Mouse (Mus musculus): ENCODE measurements around the gene Prss37. TPM values are rescaled to one million over a fixed set of nuclear protein-coding genes. Genes with fewer than 3 reads are reported as not detected.

Gene Prss37
- polyA plus RNA-seq, 1 experiment from 2014 or later: not detected

GRCm38 (mm10) chr6:40470916-40471719, 48.2 kb downstream of the Prss37 start, which contains the start of gene Ssbp1:
TSS of gene Ssbp1 (plus strand) at chr6:40471352.
- peaks cover 10% of the 10 kb centered on the region for H3K4me1 ChIP-seq (replicated peaks; ENCODE audit: control insufficient read depth, insufficient read depth, low read length)
- peak within 1 kb of the TSS; percentile 80 for H3K4me3 ChIP-seq (replicated peaks; ENCODE audit: low read length)
- ATAC-seq: peak; percentile 97
- H3K9ac ChIP-seq (replicated peaks; ENCODE audit: low read depth, low read length): peak within 1 kb of the TSS; percentile 77
- H3K9me3 ChIP-seq (ENCODE audit: control insufficient read depth, low read length): peaks cover 5% of the 10 kb centered on the region; the same call in 1 of the 2 replicates
- WGBS: under 1% methylated on average over 54 of the region's 54 CpGs
- H3K4me2 ChIP-seq (ENCODE audit: low read length): peak within 1 kb of the TSS; percentile 95
- H3K27me3 ChIP-seq (replicated peaks; ENCODE audit: control insufficient read depth, insufficient read depth, low read length): no peaks in the 10 kb centered on the region
- H3K36me3 ChIP-seq (ENCODE audit: control insufficient read depth, insufficient read depth): peaks cover 19% of the 10 kb centered on the region
- H3K27ac ChIP-seq (ENCODE audit: low read length): peak within 1 kb of the TSS; percentile 90

GRCm38 (mm10) chr6:40465710-40466109, 53.6 kb downstream of the Prss37 start:
- Histone ChIP-seq H3K4me2 (ENCODE audit: low read length) (no peak overlapping the region), H3K27me3 (replicated peaks; ENCODE audit: control insufficient read depth, insufficient read depth, low read length) (no peaks in the 10 kb centered on the region), H3K27ac (ENCODE audit: low read length) (no peak overlapping the region), H3K4me3 (replicated peaks; ENCODE audit: low read length) (no peak overlapping the region), H3K9ac (replicated peaks; ENCODE audit: low read depth, low read length) (no peak overlapping the region), H3K4me1 (replicated peaks; ENCODE audit: control insufficient read depth, insufficient read depth, low read length) (no peaks in the 10 kb centered on the region), H3K36me3 (ENCODE audit: control insufficient read depth, insufficient read depth) (no peaks in the 10 kb centered on the region), H3K9me3 (ENCODE audit: control insufficient read depth, low read length) (no peaks in the 10 kb centered on the region)
- ATAC-seq: no peak
- 43% methylated on average over 6 of the region's 6 CpGs for WGBS

Other genes starting within 250 kb of the Prss37 start
- gene Agk, start 194.3 kb downstream of the Prss37 start, polyA plus RNA-seq (2015; fragmentation: Nextera tagmentation; extraction: Ambion mirVana): 60.4 and 64.0 TPM in 2 replicates
- 43.2 and 50.4 TPM in 2 replicates for gene E330009J07Rik, start 83.4 kb downstream of the Prss37 start, polyA plus RNA-seq (2015; fragmentation: Nextera tagmentation; extraction: Ambion mirVana)
- gene Wee2, start 80.4 kb downstream of the Prss37 start, polyA plus RNA-seq (2015; fragmentation: Nextera tagmentation; extraction: Ambion mirVana): 0.10 and 0.55 TPM in 2 replicates
- 129 and 134 TPM in 2 replicates for gene Ssbp1, start 48.2 kb downstream of the Prss37 start, polyA plus RNA-seq (2015; fragmentation: Nextera tagmentation; extraction: Ambion mirVana)
- not detected in 2 replicates for gene Tas2r137, start 28.3 kb downstream of the Prss37 start, polyA plus RNA-seq (2015; fragmentation: Nextera tagmentation; extraction: Ambion mirVana)
- gene Tas2r108, start 26.0 kb downstream of the Prss37 start, polyA plus RNA-seq (2015; fragmentation: Nextera tagmentation; extraction: Ambion mirVana): not detected in 2 replicates
- gene Olfr461, start 35.5 kb upstream of the Prss37 start, polyA plus RNA-seq (2015; fragmentation: Nextera tagmentation; extraction: Ambion mirVana): 0.08 and 0.17 TPM in 2 replicates
- not detected in 2 replicates for gene Olfr460, start 50.0 kb upstream of the Prss37 start, polyA plus RNA-seq (2015; fragmentation: Nextera tagmentation; extraction: Ambion mirVana)
- gene Clec5a, start 66.3 kb upstream of the Prss37 start, polyA plus RNA-seq (2015; fragmentation: Nextera tagmentation; extraction: Ambion mirVana): 0.41 and 0.65 TPM in 2 replicates
- not detected in 2 replicates for gene Tas2r138, start 93.8 kb upstream of the Prss37 start, polyA plus RNA-seq (2015; fragmentation: Nextera tagmentation; extraction: Ambion mirVana)
- 0.05 TPM in 1 of 2 replicates, not detected in the other for gene Mgam, start 109.3 kb upstream of the Prss37 start, polyA plus RNA-seq (2015; fragmentation: Nextera tagmentation; extraction: Ambion mirVana)

Data from forebrain, embryonic 16.5 days (tissue).